15 mouse cellular contexts compared by ENCODE assay signal in the genomic region with DNA sequence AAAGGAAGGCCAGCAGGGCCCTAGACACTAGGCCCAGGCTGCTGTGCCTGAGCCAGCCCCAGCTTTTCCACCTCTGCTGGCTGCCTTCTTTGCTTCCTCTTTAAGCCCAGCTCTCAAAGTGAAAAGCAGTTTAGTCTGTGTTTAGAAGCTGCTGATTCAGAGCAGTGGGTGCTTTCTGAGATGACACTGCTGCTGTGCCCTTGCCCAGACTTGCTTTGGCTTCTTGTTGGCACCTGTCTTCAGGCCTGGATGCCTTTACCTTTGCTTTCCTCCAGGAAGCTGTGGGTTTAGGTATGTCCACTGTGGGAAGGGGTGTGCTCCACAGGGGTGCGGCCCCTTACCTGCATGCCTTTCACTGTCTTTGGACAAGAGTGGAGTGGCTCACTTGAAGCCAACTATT. TPM values are rescaled to one million over a fixed set of nuclear protein-coding genes. Genes with fewer than 3 reads are reported as not detected.
A peak's percentile ranks its signal among the peaks of the same experiment; 100 is the strongest.
DNase-seq lines count a peak whose midpoint lies in the region; ATAC-seq and TF ChIP-seq lines count a peak whose summit lies in the region.
"Had no signal": no experiment of that assay in that cellular context is flagged by ENCODE, and none has a peak within 500 bp of the region (broad histone marks: within the 10 kb centered on the region; RNA-seq: fewer than 3 reads in every experiment).

No protein-coding gene starts in this region.

- H3K27ac ChIP-seq in embryonic facial prominence, embryonic 14.5 days (replicated peaks; ENCODE audit: low read depth, low read length): no peak overlapping the region
- no peak overlapping the region; the same call in 1 of the 2 replicates for H3K27ac ChIP-seq in embryonic facial prominence, embryonic 10.5 days (replicated peaks)
- 0 out of 2 replicates have a peak overlapping the region, but pooled peaks have one; percentile 87 for H3K27ac ChIP-seq in liver, embryonic 15.5 days (replicated peaks)
- H3K27ac ChIP-seq in liver, postnatal 0 days (ENCODE audit: low read depth): no peak overlapping the region

- H3K4me3 ChIP-seq in embryonic facial prominence, embryonic 14.5 days (ENCODE audit: low read depth, low read length): no peak overlapping the region
- H3K4me3 ChIP-seq in embryonic facial prominence, embryonic 10.5 days: no peak overlapping the region
- H3K4me3 ChIP-seq in liver, embryonic 15.5 days (replicated peaks): no peak overlapping the region
- no peak overlapping the region for H3K4me3 ChIP-seq in liver, postnatal 0 days (ENCODE audit: low read depth, low read length)

- H3K9me3 ChIP-seq in embryonic facial prominence, embryonic 14.5 days (ENCODE audit: control insufficient read depth, low read length): no peaks in the 10 kb centered on the region
- no peaks in the 10 kb centered on the region for H3K9me3 ChIP-seq in embryonic facial prominence, embryonic 10.5 days
- H3K9me3 ChIP-seq in liver, embryonic 15.5 days (replicated peaks): no peaks in the 10 kb centered on the region
- H3K9me3 ChIP-seq in liver, postnatal 0 days (ENCODE audit: low read length): no peaks in the 10 kb centered on the region

- H3K4me1 ChIP-seq in embryonic facial prominence, embryonic 14.5 days (ENCODE audit: control insufficient read depth, insufficient read depth, low read length): peaks cover 5% of the 10 kb centered on the region; the same call in 1 of the 2 replicates
- H3K4me1 ChIP-seq in embryonic facial prominence, embryonic 10.5 days: peaks cover 14% of the 10 kb centered on the region
- peaks cover 16% of the 10 kb centered on the region for H3K4me1 ChIP-seq in liver, embryonic 15.5 days (replicated peaks)
- no peaks in the 10 kb centered on the region for H3K4me1 ChIP-seq in liver, postnatal 0 days (ENCODE audit: insufficient read depth)

- no peak overlapping the region for H3K4me2 ChIP-seq in embryonic facial prominence, embryonic 14.5 days (ENCODE audit: low read depth, low read length)
- no peak overlapping the region for H3K4me2 ChIP-seq in liver, embryonic 15.5 days
- H3K4me2 ChIP-seq in liver, postnatal 0 days (ENCODE audit: low read depth, low read length): no peak overlapping the region

- 83% methylated on average over 1 of the region's 1 CpGs for WGBS in embryonic facial prominence, embryonic 14.5 days
- 92% methylated on average over 1 of the region's 1 CpGs for WGBS in embryonic facial prominence, embryonic 10.5 days
- WGBS in liver, embryonic 15.5 days (ENCODE audit: insufficient replicate concordance): 92% methylated on average over 1 of the region's 1 CpGs
- WGBS in liver, postnatal 0 days (ENCODE audit: insufficient replicate concordance): 88% methylated on average over 1 of the region's 1 CpGs

- TF ChIP-seq CTCF in liver, postnatal 0 days (IDR thresholded peaks at IDR 0.05; ENCODE audit: low read depth): no peak

- no peaks in the 10 kb centered on the region for H3K36me3 ChIP-seq in embryonic facial prominence, embryonic 14.5 days (ENCODE audit: control insufficient read depth, insufficient read depth, low read length)
- no peaks in the 10 kb centered on the region for H3K36me3 ChIP-seq in embryonic facial prominence, embryonic 10.5 days (replicated peaks)
- H3K36me3 ChIP-seq in liver, embryonic 15.5 days (replicated peaks): no peaks in the 10 kb centered on the region
- no peaks in the 10 kb centered on the region for H3K36me3 ChIP-seq in liver, postnatal 0 days (replicated peaks; ENCODE audit: insufficient read depth, low read length)

- DNase-seq in embryonic facial prominence, embryonic 14.5 days (ENCODE audit: low spot score): peak; percentile 44
- DNase-seq in embryonic facial prominence, embryonic 10.5 days (ENCODE audit: low spot score): no peak
- no peak for DNase-seq in liver, postnatal 0 days
- peak; percentile 50 for DNase-seq in brain, adult 2 months (ENCODE audit: low read depth, low spot score)
- DNase-seq in urinary bladder, postnatal 14 days (ENCODE audit: low spot score): peak; percentile 88
- DNase-seq in Muller cell, postnatal 12 days (ENCODE audit: inconsistent ontology term): no peak
- DNase-seq in cerebellum, postnatal 36 days: no peak
- DNase-seq: adrenal gland, adult 8-10 months; cerebellum, adult 9-11 months; kidney, postnatal 14 days; midbrain, embryonic 14.5 days had no signal

- TF ChIP-seq EP300 in liver, postnatal 0 days (IDR thresholded peaks at IDR 0.05; ENCODE audit: low read depth): no peak

- no peaks in the 10 kb centered on the region for H3K27me3 ChIP-seq in embryonic facial prominence, embryonic 14.5 days (replicated peaks; ENCODE audit: control insufficient read depth, insufficient read depth, low read length)
- H3K27me3 ChIP-seq in embryonic facial prominence, embryonic 10.5 days (replicated peaks; ENCODE audit: low read depth, poor library complexity, severe bottlenecking): no peaks in the 10 kb centered on the region
- no peaks in the 10 kb centered on the region for H3K27me3 ChIP-seq in liver, embryonic 15.5 days
- H3K27me3 ChIP-seq in liver, postnatal 0 days (ENCODE audit: insufficient read depth, low read length): no peaks in the 10 kb centered on the region

- no peak overlapping the region for H3K9ac ChIP-seq in embryonic facial prominence, embryonic 14.5 days (ENCODE audit: low read depth, low read length)
- no peak overlapping the region for H3K9ac ChIP-seq in liver, embryonic 15.5 days
- no peak overlapping the region for H3K9ac ChIP-seq in liver, postnatal 0 days (replicated peaks)

- ATAC-seq in embryonic facial prominence, embryonic 14.5 days (ENCODE audit: low read depth): 0 out of 2 replicates have a peak, but pooled peaks have one; percentile 26
- ATAC-seq in liver, embryonic 15.5 days (ENCODE audit: insufficient read depth): no peak
- no peak for ATAC-seq in liver, postnatal 0 days

RNA-seq across cellular contexts. Expression of gene AL731706.1, which starts 28.2 kb away (rescaled TPM):
- polyA plus RNA-seq in embryonic facial prominence, embryonic 14.5 days (2014; fragmentation: Nextera tagmentation; extraction: Ambion mirVana): 32.2 and 39.3 TPM in 2 replicates
- polyA plus RNA-seq in embryonic facial prominence, embryonic 10.5 days (2016; fragmentation: Nextera tagmentation; extraction: Ambion mirVana): 23.5 and 27.6 TPM in 2 replicates
- 9.3 and 13.3 TPM in 2 replicates for polyA plus RNA-seq in liver, embryonic 15.5 days (2015; fragmentation: Nextera tagmentation; extraction: Ambion mirVana)
- polyA plus RNA-seq in liver, postnatal 0 days (2015; fragmentation: Nextera tagmentation; extraction: Ambion mirVana): 22.2 and 24.4 TPM in 2 replicates

RNA-seq across cellular contexts. Expression of gene Mkks, which starts 28.2 kb away (rescaled TPM):
- 12.3 and 13.8 TPM in 2 replicates for polyA plus RNA-seq in embryonic facial prominence, embryonic 14.5 days (2014; fragmentation: Nextera tagmentation; extraction: Ambion mirVana)
- 15.5 TPM in 2 replicates for polyA plus RNA-seq in embryonic facial prominence, embryonic 10.5 days (2016; fragmentation: Nextera tagmentation; extraction: Ambion mirVana)
- polyA plus RNA-seq in liver, embryonic 15.5 days (2015; fragmentation: Nextera tagmentation; extraction: Ambion mirVana): 3.6 and 4.6 TPM in 2 replicates
- 5.0 and 6.5 TPM in 2 replicates for polyA plus RNA-seq in liver, postnatal 0 days (2015; fragmentation: Nextera tagmentation; extraction: Ambion mirVana)

RNA-seq across cellular contexts. Expression of gene Slx4ip, which starts 28.4 kb away (rescaled TPM):
- 6.1 and 6.9 TPM in 2 replicates for polyA plus RNA-seq in embryonic facial prominence, embryonic 14.5 days (2014; fragmentation: Nextera tagmentation; extraction: Ambion mirVana)
- 7.3 and 8.4 TPM in 2 replicates for polyA plus RNA-seq in embryonic facial prominence, embryonic 10.5 days (2016; fragmentation: Nextera tagmentation; extraction: Ambion mirVana)
- 2.2 and 2.6 TPM in 2 replicates for polyA plus RNA-seq in liver, embryonic 15.5 days (2015; fragmentation: Nextera tagmentation; extraction: Ambion mirVana)
- 1.1 and 1.7 TPM in 2 replicates for polyA plus RNA-seq in liver, postnatal 0 days (2015; fragmentation: Nextera tagmentation; extraction: Ambion mirVana)

RNA-seq across cellular contexts. Expression of gene AL731706.2, which starts 34.0 kb away (rescaled TPM):
- polyA plus RNA-seq in embryonic facial prominence, embryonic 14.5 days (2014; fragmentation: Nextera tagmentation; extraction: Ambion mirVana): 31.6 and 48.3 TPM in 2 replicates
- polyA plus RNA-seq in embryonic facial prominence, embryonic 10.5 days (2016; fragmentation: Nextera tagmentation; extraction: Ambion mirVana): 24.9 and 37.9 TPM in 2 replicates
- polyA plus RNA-seq in liver, embryonic 15.5 days (2015; fragmentation: Nextera tagmentation; extraction: Ambion mirVana): 19.4 and 22.5 TPM in 2 replicates
- polyA plus RNA-seq in liver, postnatal 0 days (2015; fragmentation: Nextera tagmentation; extraction: Ambion mirVana): 23.8 and 24.4 TPM in 2 replicates
- polyA plus RNA-seq: gonadal fat pad, adult 2 months; liver, adult 2 months; spleen, adult 2 months had no signal

Comparison
In these comparisons a context has a peak if more than half of its experiments do, and no peak if none do; other contexts are left out.
1. DNase-seq: peak in embryonic facial prominence, embryonic 14.5 days (single experiment), brain, adult 2 months (single experiment) and urinary bladder, postnatal 14 days (single experiment); none in embryonic facial prominence, embryonic 10.5 days (single experiment), liver, postnatal 0 days (single experiment), Muller cell, postnatal 12 days (single experiment) and cerebellum, postnatal 36 days (0 of 2).